ENCODE assay signal across 7 mouse cellular contexts in the genomic region with DNA sequence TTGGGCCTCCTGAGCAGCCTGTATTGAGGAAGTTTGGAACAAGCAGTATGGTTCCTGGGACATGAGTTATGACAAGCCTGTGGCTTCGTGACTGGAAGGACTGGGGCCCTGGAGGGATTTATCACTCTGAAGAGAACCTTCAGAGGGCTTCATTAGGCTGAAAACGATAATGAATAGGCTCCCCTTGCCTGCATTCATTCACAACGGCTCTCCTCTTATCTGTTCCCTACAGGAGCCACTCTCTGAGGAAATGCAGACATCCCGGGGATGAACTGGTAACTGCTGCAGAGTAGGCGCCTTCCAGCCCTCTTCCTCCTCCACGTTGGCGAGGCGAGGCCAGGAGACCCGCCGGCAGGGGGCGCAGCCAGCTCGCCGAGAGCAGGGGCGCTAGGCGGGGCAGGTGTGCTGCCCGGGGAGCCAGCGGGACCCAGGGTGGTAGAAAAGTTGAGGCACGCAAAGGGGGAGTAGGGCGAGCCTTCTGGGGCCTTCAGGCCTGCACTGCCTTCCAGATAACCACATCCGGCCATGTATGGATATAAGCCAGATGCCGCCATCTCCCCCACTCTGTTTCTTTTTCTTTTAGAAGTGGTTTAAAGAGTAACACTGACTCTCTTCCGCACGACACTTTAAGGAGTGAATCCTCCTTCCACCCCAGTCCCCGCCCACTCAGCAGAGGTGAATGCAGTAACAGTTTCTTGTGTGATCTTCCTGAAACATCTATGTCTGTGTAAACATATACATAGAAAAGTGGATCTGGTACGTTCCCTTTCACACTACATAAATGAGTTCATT. TPM values are rescaled to one million over a fixed set of nuclear protein-coding genes. Genes with fewer than 3 reads are reported as not detected.
DNase-seq lines count a peak whose midpoint lies in the region; ATAC-seq and TF ChIP-seq lines count a peak whose summit lies in the region.

No protein-coding gene starts in this region.

- 0 out of 2 replicates have a peak overlapping the region, but pooled peaks have one; percentile 9 for H3K9ac ChIP-seq in intestine, embryonic 15.5 days
- H3K9ac ChIP-seq in limb, embryonic 13.5 days = no peak overlapping the region; the same call in 1 of the 2 replicates
- no peak overlapping the region for H3K9ac ChIP-seq in midbrain, embryonic 14.5 days (replicated peaks; ENCODE audit: low read length)

- TF ChIP-seq CTCF in spleen, adult 2 months (IDR thresholded peaks at IDR 0.05; ENCODE audit: extremely low read depth, insufficient read depth, insufficient read length, insufficient replicate concordance) = peak; percentile 97

- peak; percentile 90 for DNase-seq in adrenal gland, adult 2 months
- DNase-seq in embryo, embryonic 10 days (ENCODE audit: low spot score) = peak; percentile 88
- peak; percentile 86 to 89 for DNase-seq in gastrocnemius, postnatal 4 days (ENCODE audit: low spot score in 2 of 2)
- peak; percentile 87 for DNase-seq in midbrain, embryonic 14.5 days
- DNase-seq in spleen, adult 2 months (ENCODE audit: low read depth in 1 of 2, low spot score in 2 of 2) = peak; percentile 50 to 84

- no peak overlapping the region; the same call in 1 of the 2 replicates for H3K4me3 ChIP-seq in intestine, embryonic 15.5 days (replicated peaks)
- H3K4me3 ChIP-seq in limb, embryonic 13.5 days = 0 out of 2 replicates have a peak overlapping the region, but pooled peaks have one; percentile 0
- H3K4me3 ChIP-seq in midbrain, embryonic 14.5 days (replicated peaks; ENCODE audit: low read depth, low read length) = no peak overlapping the region
- peak overlapping the region; percentile 40 for H3K4me3 ChIP-seq in spleen, adult 2 months (ENCODE audit: extremely low read depth, insufficient read depth, insufficient read length)

- H3K4me2 ChIP-seq in intestine, embryonic 15.5 days (replicated peaks) = peak overlapping the region; percentile 53
- H3K4me2 ChIP-seq in limb, embryonic 13.5 days (replicated peaks) = peak overlapping the region; percentile 46
- peak overlapping the region; percentile 22; the same call in 1 of the 2 replicates for H3K4me2 ChIP-seq in midbrain, embryonic 14.5 days (ENCODE audit: low read length)

- no peaks in the 10 kb centered on the region for H3K27me3 ChIP-seq in intestine, embryonic 15.5 days (replicated peaks)
- no peaks in the 10 kb centered on the region for H3K27me3 ChIP-seq in limb, embryonic 13.5 days
- peaks cover 42% of the 10 kb centered on the region for H3K27me3 ChIP-seq in midbrain, embryonic 14.5 days (ENCODE audit: control insufficient read depth, insufficient read depth, low read length)
- H3K27me3 ChIP-seq in spleen, adult 2 months (ENCODE audit: control insufficient read depth, insufficient read depth, low read length) = no peaks in the 10 kb centered on the region

- peak; percentile 68 for ATAC-seq in intestine, embryonic 15.5 days
- ATAC-seq in limb, embryonic 13.5 days (ENCODE audit: low FRiP score, low read depth) = peak; percentile 61; the same call in 1 of the 2 replicates
- ATAC-seq in midbrain, embryonic 14.5 days (ENCODE audit: low FRiP score, low TSS enrichment) = no peak

- peaks cover 62% of the 10 kb centered on the region for H3K4me1 ChIP-seq in intestine, embryonic 15.5 days (replicated peaks)
- H3K4me1 ChIP-seq in limb, embryonic 13.5 days = peaks cover 67% of the 10 kb centered on the region
- H3K4me1 ChIP-seq in midbrain, embryonic 14.5 days (ENCODE audit: control insufficient read depth, insufficient read depth, low read length) = peaks cover 26% of the 10 kb centered on the region
- peaks cover 8% of the 10 kb centered on the region; the same call in 1 of the 2 replicates for H3K4me1 ChIP-seq in spleen, adult 2 months (ENCODE audit: control insufficient read depth, insufficient read depth, insufficient read length)

- peak overlapping the region; percentile 86 for H3K27ac ChIP-seq in intestine, embryonic 15.5 days
- peak overlapping the region; percentile 88 for H3K27ac ChIP-seq in limb, embryonic 13.5 days
- H3K27ac ChIP-seq in midbrain, embryonic 14.5 days (replicated peaks; ENCODE audit: low read depth, low read length) = no peak overlapping the region
- H3K27ac ChIP-seq in spleen, adult 2 months (ENCODE audit: insufficient read depth, low read length) = no peak overlapping the region

- H3K36me3 ChIP-seq in intestine, embryonic 15.5 days = no peaks in the 10 kb centered on the region
- no peaks in the 10 kb centered on the region for H3K36me3 ChIP-seq in limb, embryonic 13.5 days
- H3K36me3 ChIP-seq in midbrain, embryonic 14.5 days (ENCODE audit: control insufficient read depth, insufficient read depth, low read length) = no peaks in the 10 kb centered on the region
- no peaks in the 10 kb centered on the region for H3K36me3 ChIP-seq in spleen, adult 2 months (ENCODE audit: control insufficient read depth, insufficient read depth, low read length)

- H3K9me3 ChIP-seq in intestine, embryonic 15.5 days = no peaks in the 10 kb centered on the region
- H3K9me3 ChIP-seq in limb, embryonic 13.5 days = no peaks in the 10 kb centered on the region
- H3K9me3 ChIP-seq in midbrain, embryonic 14.5 days (ENCODE audit: control insufficient read depth, low read length) = no peaks in the 10 kb centered on the region

- no peak for TF ChIP-seq POLR2A in spleen, adult 2 months (IDR thresholded peaks at IDR 0.05; ENCODE audit: low read depth, low read length)

- WGBS in intestine, embryonic 15.5 days = 7% methylated on average over 25 of the region's 25 CpGs
- WGBS in limb, embryonic 13.5 days = 6% methylated on average over 25 of the region's 25 CpGs
- 9% methylated on average over 25 of the region's 25 CpGs for WGBS in midbrain, embryonic 14.5 days
- WGBS in spleen, adult 2 months = 4% methylated on average over 23 of the region's 25 CpGs

RNA-seq across cellular contexts. Expression of gene Dlk1, which starts 14.9 kb away (rescaled TPM):
- total RNA-seq in adrenal gland, adult 2 months (2021) = 100 to 1,000 TPM; 623 to 917 TPM
- 1,239 and 1,424 TPM in 2 replicates for polyA plus RNA-seq in adrenal gland, adult 2 months (2012; rRNA removed)
- total RNA-seq in gastrocnemius, postnatal 4 days (2021) = 1,000 to 10,000 TPM; 4,057 to 4,187 TPM
- 364 and 395 TPM in 2 replicates for polyA plus RNA-seq in intestine, embryonic 15.5 days (2015; fragmentation: Nextera tagmentation; extraction: Ambion mirVana)
- polyA plus RNA-seq in limb, embryonic 13.5 days (2015; fragmentation: Nextera tagmentation; extraction: Ambion mirVana) = 367 and 395 TPM in 2 replicates
- 50.3 and 51.4 TPM in 2 replicates for polyA plus RNA-seq in midbrain, embryonic 14.5 days (2014; fragmentation: Nextera tagmentation; extraction: Ambion mirVana)
- 0.29 and 0.75 TPM in 2 replicates for polyA plus RNA-seq in spleen, adult 2 months (2012; rRNA removed)

Comparison
In these comparisons a context has a peak if more than half of its experiments do, and no peak if none do; other contexts are left out.
1. H3K27ac ChIP-seq: peak in intestine, embryonic 15.5 days (single experiment) and limb, embryonic 13.5 days (single experiment); none in midbrain, embryonic 14.5 days (single experiment) and spleen, adult 2 months (single experiment).
2. H3K4me3 ChIP-seq: peak in limb, embryonic 13.5 days (single experiment) and spleen, adult 2 months (single experiment); none in intestine, embryonic 15.5 days (single experiment) and midbrain, embryonic 14.5 days (single experiment).
3. RNA of gene Dlk1, which starts 14.9 kb away (polyA plus RNA-seq): 1,239 to 1,424 TPM in adrenal gland, adult 2 months, 364 to 395 TPM in intestine, embryonic 15.5 days, 367 to 395 TPM in limb, embryonic 13.5 days and 50.3 to 51.4 TPM in midbrain, embryonic 14.5 days; 0.29 to 0.75 TPM in spleen, adult 2 months; every median in the first group is over 10 times any median in the second.
4. Peak in every context shown above with its lines, with median percentiles within 50 percentile points of each other: DNase-seq and H3K4me2 ChIP-seq.